Mouse (Mus musculus) midbrain, embryonic 13.5 days (tissue): ENCODE measurements at regions not wholly inside any gene's neighbourhood (a gene's known extent, or its start where the extent isn't known, plus 50 kb on each side); places are given as distances from the start of the nearest gene placed in this dataset. TPM values are rescaled to one million over a fixed set of nuclear protein-coding genes. Genes with fewer than 3 reads are reported as not detected.

Experiments used
- ATAC-seq: fragments of 200-750 bp; cut with Nextera tagmentation; 2 replicates; pipeline ENCODE4 v1.8.0; 2017; ENCODE audit warnings: mild to moderate bottlenecking, moderate TSS enrichment, moderate library complexity
- H3K27ac ChIP-seq: fragments of 300-500 bp; sonication (generic); 2 replicates; pipeline ENCODE4 v1.5.1; 2015; ENCODE audit warnings: inconsistent platforms, mild to moderate bottlenecking, moderate library complexity
- H3K27me3 ChIP-seq: fragments of 300-500 bp; sonication (generic); 2 replicates; pipeline ENCODE4 v1.6.1; 2015; ENCODE audit warnings: mild to moderate bottlenecking, inconsistent platforms
- H3K36me3 ChIP-seq: fragments of 300-500 bp; sonication (generic); 2 replicates; pipeline ENCODE4 v1.6.1; 2015; ENCODE audit warnings: mild to moderate bottlenecking, inconsistent platforms
- H3K4me1 ChIP-seq: fragments of 300-500 bp; sonication (generic); replicated peaks from 2 replicates; pipeline ENCODE4 v1.6.1; 2015; ENCODE audit warnings: inconsistent platforms
- H3K4me2 ChIP-seq: fragments of 300-500 bp; sonication (generic); replicated peaks from 2 replicates; pipeline ENCODE4 v1.6.1; 2015; ENCODE audit warnings: moderate library complexity, mild to moderate bottlenecking, inconsistent platforms
- H3K4me3 ChIP-seq: fragments of 300-500 bp; sonication (generic); replicated peaks from 2 replicates; pipeline ENCODE4 v1.5.1; 2015; ENCODE audit warnings: mild to moderate bottlenecking, inconsistent platforms
- H3K9ac ChIP-seq: fragments of 300-500 bp; sonication (generic); replicated peaks from 2 replicates; pipeline ENCODE4 v1.6.1; 2015; ENCODE audit warnings: mild to moderate bottlenecking, inconsistent platforms
- H3K9me3 ChIP-seq: fragments of 300-500 bp; sonication (generic); 2 replicates; pipeline ENCODE4 v1.6.1; 2016; ENCODE audit warnings: mild to moderate bottlenecking, inconsistent platforms
- WGBS: fragments of 180-500 bp; shearing (Covaris S2); methylation state at CpG from one replicate; pipeline ENCODE4 v1.1.7; 2015; 5-methylcytosine and 5-hydroxymethylcytosine counted together
- microRNA-seq: library from miRNA; unstranded; fragments of <30 nt; microRNA quantifications from one replicate; pipeline ENCODE4, GENCODE M21; 2016

DNA sequence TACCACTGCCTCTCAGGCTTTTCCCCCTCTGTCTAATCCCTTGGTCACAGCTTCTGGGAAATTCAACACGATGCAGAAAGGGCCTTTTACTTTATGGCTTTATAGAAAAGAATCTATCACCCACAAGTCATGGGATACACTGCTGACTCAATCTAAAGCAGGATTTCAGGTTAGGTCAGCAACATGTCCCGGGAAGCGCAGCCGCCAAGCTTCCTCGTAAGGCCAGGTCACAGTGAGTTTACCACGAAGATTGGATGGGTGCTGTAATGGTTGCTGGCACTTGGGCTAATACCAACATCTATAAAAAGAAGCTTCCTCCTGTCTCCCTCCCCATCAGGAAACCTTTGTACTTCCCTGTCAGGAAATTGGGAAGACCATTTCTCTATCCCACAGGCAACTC is 70.0 kb upstream of the Gm9747 start:
- Histone ChIP-seq H3K27ac (no peak overlapping the region), H3K4me1 (no peaks in the 10 kb centered on the region), H3K9ac (no peak overlapping the region), H3K4me3 (no peak overlapping the region), H3K36me3 (no peaks in the 10 kb centered on the region), H3K4me2 (no peak overlapping the region), H3K9me3 (no peaks in the 10 kb centered on the region), H3K27me3 (no peaks in the 10 kb centered on the region)
- WGBS = 86% methylated on average over 6 of the region's 6 CpGs
- no peak for ATAC-seq

DNA sequence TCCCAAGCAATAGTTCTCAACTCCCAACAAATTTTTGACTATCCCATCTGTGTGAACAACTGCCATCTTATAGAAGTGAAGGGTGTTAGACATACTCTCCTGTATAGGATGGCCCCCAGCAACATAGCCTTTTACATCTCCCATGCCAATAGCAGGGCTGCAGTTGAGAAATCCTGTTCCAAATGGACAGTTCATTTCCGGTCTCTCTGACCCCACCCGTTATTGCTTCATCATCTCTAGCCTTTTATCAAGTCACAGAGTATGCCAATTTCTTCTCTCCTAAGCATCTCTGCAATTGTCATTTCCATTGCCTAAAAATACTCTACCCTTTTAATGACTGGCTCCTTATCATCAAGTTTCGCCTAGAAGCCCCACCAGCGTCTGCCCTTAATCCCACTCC is 64.8 kb upstream of the Gm9747 start:
- no peak for ATAC-seq
- Histone ChIP-seq H3K36me3 (no peaks in the 10 kb centered on the region), H3K27ac (no peak overlapping the region), H3K4me3 (no peak overlapping the region), H3K4me1 (no peaks in the 10 kb centered on the region), H3K9ac (no peak overlapping the region), H3K4me2 (no peak overlapping the region), H3K27me3 (no peaks in the 10 kb centered on the region), H3K9me3 (no peaks in the 10 kb centered on the region)
- WGBS = 81% methylated on average over 4 of the region's 4 CpGs

DNA sequence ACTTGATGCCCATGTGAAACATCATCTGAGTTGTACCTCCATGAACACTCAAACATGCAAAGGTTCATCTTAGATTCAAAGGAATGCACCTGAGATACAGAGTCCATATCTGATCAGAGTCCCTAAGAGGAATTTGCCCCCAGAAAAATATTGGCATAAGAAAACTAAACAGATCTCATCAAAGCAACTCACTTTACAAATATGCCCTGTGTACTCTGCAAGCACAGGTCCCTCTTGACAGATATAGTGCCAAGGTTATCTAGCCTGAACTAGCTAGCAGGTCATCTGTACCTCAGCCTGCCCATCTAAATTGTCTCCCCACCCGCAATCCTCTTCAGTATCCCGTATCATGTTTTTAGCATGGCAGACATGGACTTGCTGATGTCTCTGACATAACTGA is 64.0 kb upstream of the Gm9747 start:
- H3K4me3 ChIP-seq = no peak overlapping the region
- no peak overlapping the region for H3K4me2 ChIP-seq
- 97% methylated on average over 2 of the region's 2 CpGs for WGBS
- H3K27ac ChIP-seq = no peak overlapping the region
- H3K27me3 ChIP-seq = no peaks in the 10 kb centered on the region
- H3K9me3 ChIP-seq = no peaks in the 10 kb centered on the region
- H3K9ac ChIP-seq = no peak overlapping the region
- no peaks in the 10 kb centered on the region for H3K4me1 ChIP-seq
- ATAC-seq = no peak
- H3K36me3 ChIP-seq = no peaks in the 10 kb centered on the region

DNA sequence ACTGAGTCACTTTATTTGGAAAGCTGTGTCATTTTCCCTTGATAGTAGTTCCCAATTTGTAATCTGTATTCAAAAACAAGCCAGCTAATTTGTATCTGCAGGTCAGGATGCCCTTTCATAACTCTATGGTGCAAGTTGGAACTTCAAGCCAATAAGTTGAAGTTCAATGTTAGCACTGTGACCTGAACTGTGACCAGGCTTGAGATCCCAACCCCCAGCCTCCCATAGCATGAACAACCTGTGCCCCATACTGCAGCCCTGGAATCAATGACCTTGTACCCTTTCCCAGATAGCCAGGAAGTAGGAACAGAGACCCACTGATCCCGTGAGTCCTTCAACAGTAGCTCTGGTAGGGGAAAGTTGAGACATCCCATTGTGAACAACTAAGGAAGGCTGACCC is 52.5 kb upstream of the Gm9747 start:
- Histone ChIP-seq H3K9ac (no peak overlapping the region), H3K36me3 (no peaks in the 10 kb centered on the region), H3K27ac (no peak overlapping the region), H3K9me3 (no peaks in the 10 kb centered on the region), H3K4me1 (no peaks in the 10 kb centered on the region), H3K4me3 (no peak overlapping the region), H3K27me3 (no peaks in the 10 kb centered on the region), H3K4me2 (no peak overlapping the region)
- no peak for ATAC-seq
- 90% methylated on average over 1 of the region's 1 CpGs for WGBS

Small RNA genes lying in the stretch of these regions (microRNA-seq; reads per million reads assigned to microRNA genes)
- gene Mir6344 = not detected
